Mouse (Mus musculus): Measurements from ENCODE around the gene Oser1.

Oser1 gene

DNA sequence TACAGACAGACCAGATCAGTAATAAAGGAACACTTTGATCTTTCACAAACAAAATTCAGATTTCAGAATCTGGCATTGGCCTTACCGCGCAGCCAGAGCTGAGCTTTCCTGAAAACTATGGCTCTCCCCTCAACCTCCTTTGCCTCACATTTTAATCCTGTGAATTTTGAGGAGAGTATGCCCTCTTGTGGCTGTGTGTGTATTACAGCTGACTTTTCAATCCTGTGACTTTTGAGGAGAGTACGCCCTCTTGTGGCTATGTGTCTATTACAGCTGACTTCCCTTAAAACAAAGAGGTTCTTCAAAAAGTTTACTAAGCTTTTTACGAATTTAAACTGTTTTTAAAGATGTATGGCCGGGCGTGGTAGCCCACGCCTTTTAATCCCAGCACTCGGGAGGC, 23.3 kb downstream of the Oser1 start:
- peak; percentile 37 for DNase-seq (ENCODE audit: low spot score)

DNA sequence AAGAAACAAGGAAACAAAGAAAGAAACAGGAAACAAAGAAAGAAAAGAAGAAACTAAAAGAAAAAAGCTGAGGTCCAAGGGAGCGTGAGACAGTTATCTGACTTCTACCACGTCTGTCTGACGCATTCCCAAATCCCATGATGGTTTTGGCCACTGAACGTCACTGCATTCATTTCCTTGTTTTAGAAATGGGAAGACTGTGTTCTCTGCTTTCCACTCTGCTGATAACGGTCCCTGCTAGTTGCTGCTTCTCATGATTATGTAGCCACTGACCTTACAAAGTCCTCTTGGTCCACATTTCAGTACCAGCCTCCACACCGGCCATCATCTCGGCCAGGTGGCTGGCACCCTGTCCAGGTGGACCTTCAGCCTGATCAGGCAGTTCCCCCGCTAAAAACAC, 25.3 kb downstream of the Oser1 start:
- DNase-seq (ENCODE audit: low spot score) = no peak

DNA sequence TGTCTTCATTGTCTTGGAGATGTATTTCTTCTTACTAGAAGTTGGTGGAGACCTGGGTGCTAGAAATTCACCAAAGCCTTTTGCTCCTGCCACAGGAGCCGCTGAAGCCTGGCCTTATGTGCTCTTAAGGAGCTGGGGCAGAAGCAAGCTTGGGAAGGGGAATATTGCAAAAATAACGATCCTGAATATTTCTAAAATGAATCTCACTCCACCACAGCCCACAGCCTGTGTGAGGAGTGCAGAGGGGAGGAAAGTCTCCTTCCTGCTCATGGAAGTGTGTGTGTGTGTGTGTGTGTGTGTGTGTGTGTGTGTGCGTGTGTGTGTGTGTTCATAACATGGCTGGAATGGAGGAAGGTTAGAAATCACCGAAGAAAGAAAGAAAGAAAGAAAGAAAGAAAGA, 25.7 kb downstream of the Oser1 start:
- DNase-seq (ENCODE audit: low spot score) = no peak

DNA sequence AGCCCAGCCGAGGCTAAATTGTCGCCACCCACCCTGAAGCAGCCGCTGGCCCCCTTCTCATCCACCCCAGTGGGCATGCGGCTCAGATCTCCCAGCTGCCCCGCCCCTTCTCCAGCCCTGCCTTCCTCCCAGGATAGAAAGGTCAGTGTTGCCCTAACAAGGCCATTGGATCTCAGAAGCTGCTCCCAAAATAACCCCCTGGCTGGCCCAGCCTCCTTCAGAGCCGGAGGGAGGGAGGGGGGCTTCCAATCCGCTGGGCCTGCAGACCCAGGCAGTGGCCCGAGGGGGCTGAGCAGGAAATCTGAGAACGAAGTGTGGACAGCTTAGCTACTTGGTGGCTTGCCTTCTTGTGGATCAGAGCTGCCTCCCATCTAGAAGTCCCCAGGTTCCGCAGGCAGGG, 26.6 kb downstream of the Oser1 start, which contains the start of gene Jph2:
Gene Jph2 (minus strand): TSS at position 89 of the 400 bp plus-strand sequence.
- DNase-seq (ENCODE audit: low spot score) = peak; percentile 45

DNA sequence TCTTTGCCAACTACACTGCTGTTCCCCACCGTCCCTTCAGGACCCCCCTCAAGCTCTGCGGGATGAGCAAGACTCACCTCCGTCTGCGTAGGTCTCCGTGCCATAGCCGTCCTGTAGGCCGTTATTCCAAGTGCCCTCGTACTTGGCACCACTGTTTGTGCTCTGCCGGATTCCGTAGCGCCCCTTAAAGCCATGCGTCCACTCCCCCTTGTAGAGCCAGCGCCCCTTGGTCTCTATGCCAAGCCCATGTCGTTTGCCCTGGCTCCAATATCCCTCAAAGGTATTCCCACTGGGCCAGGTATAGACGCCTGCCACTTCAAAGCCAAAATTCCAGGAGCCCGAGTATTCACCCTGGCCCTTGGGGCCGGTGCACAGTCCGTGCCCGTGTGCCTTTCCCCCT, 27.4 kb downstream of the Oser1 start:
- no peak for DNase-seq (ENCODE audit: low spot score)

DNA sequence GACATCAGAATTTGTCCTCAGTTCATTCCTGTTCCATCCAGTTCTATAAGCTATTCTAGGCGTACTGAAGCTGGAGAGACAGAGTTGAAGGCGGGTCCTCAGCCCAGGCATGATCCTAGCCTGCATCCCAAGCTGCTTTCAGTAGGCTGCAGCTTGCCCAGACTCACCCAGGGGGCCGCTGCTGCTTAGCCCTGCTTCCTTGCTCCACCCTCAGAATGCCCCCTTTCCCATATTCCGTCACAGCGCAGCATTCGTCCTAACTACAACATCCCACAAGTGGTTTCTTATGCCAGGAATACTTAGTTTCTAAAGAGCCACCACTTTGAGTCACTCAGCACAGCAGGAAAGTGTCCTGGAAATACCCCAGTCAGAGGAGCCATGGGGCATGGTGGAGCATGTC, 29.5 kb downstream of the Oser1 start:
- no peak for DNase-seq (ENCODE audit: low spot score)

DNA sequence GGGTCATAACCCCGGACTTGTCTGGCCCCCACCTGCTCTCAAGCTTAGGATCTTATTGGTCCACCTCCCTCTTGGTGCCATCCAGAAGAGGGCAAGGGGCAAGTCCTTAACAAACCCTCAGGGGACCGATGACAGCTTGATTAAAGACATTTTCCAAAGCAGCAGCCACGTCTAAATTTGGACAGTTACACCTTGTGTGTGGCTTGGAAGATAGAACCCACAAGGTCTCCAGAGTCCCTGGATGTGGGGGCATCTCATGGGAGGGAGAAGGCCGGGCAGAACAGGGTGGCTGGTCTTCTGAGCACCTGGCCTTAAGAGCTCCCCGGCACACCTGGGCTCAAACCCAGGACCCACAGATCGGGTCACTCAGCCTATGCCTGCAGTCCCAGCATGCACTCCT, 30.5 kb downstream of the Oser1 start:
- DNase-seq (ENCODE audit: low spot score) = no peak

DNA sequence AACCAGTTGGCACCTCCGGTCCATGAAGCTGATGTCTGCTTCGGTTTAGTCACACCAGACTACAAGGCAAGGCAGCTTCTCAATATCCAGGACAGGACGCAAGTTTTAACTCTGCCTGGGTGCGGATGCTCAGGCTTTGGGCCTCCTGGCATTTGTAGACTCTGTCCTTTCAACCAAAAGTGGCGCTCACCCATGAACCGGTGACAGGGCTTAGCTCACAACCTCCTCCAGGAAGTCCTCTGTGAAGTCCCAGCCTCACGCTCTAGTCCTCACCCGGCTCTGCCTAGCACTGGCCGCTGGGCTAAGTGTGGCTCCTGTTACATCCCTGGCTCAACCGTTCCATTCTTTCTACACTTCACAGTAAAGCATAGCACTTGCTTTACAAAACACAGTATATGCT, 31.3 kb downstream of the Oser1 start:
- DNase-seq (ENCODE audit: low spot score) = no peak

DNA sequence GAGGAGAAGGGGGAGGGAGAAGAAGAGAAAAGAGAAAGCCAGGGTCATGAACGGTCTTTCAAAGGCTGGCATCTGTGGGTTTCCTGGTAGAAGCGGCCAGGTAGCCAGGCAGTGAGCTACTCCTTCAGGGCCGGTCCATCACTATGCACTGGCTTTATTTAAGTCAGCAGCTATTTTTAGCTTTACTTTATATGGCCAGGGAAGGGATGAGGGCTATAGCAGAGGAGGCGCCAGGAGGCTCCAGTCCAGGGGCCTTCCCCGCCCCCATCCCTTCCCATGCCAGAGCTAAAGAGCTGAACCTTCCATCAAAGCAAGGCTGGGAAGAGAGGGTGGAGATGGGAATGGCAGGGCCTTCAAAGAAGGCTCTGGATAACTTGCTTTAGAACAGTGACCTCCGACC, 32.1 kb downstream of the Oser1 start:
- DNase-seq (ENCODE audit: low spot score) = no peak

DNA sequence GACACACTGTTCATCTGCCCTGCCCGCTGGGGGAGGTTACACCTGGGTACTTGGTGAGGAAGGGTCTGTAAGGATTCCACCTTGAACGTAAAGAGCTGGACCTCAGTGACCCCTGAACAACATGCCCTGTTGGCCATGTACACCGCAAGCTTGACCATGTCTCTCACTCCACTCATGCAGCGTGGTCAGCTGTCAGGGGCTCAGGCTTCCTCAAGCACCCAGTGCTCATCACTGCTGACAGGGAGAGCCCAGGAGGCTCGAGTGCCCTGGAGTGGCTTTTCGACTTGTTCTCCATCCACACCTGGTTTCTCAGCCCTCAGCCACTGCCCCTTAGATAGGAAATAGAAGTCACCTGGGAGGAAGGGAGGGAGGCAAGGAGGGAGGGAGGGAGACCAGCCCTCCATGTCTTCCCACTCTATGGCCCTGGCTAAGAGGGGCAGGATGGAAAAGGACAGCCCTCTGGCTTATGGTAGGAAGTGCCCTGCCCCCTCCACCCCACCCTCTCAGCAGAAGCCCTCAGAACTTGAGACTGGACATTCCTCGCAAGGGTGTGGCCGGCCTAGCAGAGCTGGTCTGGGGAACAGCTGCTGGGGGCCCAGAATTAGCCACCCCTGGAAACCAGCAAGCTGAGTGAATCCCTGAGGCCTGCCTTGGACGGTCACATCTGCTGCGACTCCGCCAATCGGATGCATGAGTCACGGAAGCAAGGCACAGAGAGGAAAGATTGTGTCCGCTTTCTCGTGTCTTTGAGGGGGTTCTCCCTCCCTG, 37.9 kb downstream of the Oser1 start:
- DNase-seq (ENCODE audit: low spot score) = no peak

DNA sequence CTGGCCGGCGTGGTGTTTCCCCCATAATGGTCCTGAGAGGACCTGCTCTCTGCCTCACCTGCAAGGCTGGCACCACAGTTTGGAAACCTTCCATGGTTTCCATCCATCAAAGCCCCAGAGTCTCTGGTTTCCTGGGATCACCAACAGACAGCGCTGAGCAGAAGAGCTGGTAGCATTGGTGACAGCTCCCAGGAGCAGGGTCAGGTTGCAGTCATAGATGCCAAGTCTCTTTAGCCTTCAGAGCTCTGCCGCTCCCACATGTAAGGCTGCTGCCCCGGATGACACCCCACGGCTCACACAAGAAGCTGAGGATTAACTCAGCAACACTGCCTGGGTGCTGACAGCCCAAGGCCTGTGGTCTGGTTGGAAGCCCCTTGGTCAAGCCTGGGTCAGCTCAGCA, 39.4 kb downstream of the Oser1 start:
- no peak for DNase-seq (ENCODE audit: low spot score)

DNA sequence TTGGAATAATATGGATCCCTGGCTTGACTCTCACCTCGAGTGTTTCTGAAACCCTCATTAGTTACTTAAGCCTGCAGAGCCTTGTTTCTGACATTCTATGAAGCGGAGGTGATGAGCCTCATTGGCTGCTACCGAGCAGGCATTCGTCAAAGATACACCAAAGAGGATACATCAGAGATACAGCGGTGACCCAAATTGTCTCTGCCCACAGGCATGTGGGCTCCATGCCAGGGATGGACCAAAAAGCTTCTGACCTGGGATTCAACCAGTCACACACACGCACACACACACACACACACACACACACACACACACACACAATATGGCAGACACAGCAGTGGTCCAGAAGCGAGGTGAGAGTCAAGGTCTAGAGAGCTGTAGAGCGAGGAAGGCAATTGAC, 43.3 kb downstream of the Oser1 start:
- DNase-seq (ENCODE audit: low spot score) = no peak

DNA sequence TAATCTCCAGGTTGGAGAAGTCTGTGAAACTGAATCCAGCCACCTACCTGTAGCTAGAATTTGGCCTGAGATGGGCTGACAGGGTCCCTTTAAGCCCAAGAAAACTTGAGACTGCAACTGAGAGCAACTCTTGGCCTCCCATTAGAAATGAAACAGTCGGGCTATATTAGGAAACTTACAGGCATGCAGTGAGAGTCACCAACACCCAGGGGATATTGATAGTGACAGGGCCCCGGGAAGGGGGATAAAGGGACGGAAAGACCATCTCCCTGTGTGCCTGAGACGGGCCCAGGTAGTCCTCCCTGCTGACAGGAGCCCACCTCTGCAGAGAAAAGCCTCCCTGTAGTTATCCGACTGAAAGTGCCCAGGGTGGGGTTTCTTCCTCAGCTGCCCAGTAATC, 45.1 kb downstream of the Oser1 start:
- DNase-seq (ENCODE audit: low spot score) = no peak

DNA sequence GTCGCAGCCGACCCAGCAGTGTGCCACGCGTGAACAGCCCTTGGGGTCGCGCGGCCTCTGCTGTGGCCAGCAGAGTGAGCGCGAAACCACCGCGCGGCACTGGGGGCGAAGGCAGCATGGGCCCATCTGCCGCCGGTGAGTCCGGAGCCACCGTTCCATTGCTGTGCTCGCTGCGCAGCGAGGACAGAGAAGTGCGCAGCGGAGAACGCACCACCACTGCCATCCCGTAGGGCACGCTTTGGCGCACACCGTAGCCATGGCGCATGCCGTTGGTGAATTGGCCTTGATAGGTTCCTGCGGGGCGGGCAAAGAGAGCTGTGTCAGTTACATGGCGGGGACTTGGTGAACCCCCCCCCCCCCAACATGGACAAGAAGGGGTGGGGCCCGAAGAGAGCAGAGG, 48.4 kb downstream of the Oser1 start:
- no peak for DNase-seq (ENCODE audit: low spot score)

DNA sequence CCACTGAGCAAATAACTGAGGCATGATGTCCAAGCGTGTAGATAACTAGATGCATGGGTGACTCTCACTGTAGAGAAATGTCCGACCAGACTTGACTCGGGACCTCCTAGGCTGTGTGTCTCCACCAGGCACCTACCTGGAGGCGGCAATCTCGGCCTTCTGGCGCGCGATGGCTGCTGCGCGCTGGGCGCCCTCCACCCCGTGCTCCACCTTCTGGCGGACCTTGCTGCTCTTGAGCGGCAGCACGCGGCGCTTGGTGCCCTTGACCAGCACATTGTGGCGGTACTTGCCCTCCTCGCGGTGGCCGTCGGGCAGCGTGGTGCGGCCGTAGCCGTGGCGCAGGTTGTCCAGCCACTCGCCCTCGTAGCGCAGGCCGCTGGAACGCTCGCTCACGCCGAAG, 49.0 kb downstream of the Oser1 start:
- no peak for DNase-seq (ENCODE audit: low spot score)

DNA sequence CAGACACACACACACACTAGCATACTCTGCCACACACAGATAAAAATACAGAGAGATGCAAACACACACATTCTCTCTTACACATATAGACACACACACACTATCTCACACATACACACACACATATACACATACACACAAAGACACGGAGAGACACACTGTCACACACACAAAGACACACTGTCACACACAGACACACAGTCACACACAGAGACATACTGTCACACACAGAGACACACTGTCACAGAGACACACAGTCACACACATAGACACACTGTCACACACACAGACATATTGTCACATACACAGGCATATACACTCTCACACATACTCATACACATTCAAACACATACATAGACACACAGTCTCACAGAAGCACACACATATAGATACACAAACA, 51.9 kb downstream of the Oser1 start:
- no peak for DNase-seq (ENCODE audit: low spot score)

DNA sequence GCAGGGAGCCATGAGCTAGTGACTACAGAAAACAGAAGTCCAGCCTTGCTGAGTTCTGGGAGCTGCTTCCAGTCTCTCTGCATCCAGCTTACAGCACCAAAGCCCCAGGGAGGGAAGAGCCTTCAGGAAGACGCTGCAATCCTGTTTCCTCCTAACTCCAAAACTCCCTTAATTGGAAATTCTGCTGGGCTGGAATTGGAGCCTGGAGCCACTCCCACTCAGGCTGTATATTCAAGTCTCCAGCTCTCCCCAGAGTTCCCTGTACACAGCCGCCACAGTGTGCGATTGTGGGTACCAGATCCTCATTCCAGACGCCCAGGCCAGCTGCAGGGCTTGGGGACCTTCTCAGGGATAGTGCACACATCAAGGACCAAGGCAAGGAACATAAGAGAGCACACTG, 54.3 kb downstream of the Oser1 start:
- no peak for DNase-seq (ENCODE audit: low spot score)

DNA sequence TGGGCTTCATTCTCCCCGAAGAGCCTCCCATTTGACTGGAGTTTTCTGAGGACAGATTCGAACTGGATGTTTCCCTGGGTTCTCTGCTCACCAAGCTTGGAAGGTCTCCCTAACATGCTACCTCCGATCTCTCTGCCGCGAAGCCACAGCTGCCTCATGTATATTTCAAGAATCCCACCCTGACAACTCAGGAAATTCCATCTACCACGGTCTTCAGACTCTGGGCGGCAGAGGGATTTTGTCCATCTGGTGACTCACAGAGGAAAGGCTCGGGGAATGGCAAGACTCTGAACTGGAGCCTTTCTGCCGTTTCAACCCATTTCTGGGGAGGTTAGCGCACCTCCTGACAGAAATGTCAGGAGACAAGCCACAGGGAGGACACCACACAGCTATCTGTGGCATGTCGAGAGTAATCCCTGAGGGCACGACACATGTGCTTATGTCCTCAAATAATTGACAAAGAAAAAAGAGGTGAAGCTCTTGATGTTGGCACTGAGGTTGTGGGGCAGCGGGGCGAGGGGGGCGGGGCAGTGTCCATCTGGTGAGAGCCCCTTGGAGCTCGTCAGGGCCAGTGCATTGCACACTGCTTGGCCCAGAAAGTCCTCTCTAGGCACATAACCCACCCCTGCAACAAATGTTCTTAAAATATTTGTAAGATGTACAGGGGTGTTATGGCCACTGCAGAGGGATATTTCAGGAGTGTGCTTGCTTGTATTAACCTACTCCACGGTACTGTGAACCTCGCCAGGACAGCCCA, 59.5 kb downstream of the Oser1 start:
- DNase-seq (ENCODE audit: low spot score) = no peak

DNA sequence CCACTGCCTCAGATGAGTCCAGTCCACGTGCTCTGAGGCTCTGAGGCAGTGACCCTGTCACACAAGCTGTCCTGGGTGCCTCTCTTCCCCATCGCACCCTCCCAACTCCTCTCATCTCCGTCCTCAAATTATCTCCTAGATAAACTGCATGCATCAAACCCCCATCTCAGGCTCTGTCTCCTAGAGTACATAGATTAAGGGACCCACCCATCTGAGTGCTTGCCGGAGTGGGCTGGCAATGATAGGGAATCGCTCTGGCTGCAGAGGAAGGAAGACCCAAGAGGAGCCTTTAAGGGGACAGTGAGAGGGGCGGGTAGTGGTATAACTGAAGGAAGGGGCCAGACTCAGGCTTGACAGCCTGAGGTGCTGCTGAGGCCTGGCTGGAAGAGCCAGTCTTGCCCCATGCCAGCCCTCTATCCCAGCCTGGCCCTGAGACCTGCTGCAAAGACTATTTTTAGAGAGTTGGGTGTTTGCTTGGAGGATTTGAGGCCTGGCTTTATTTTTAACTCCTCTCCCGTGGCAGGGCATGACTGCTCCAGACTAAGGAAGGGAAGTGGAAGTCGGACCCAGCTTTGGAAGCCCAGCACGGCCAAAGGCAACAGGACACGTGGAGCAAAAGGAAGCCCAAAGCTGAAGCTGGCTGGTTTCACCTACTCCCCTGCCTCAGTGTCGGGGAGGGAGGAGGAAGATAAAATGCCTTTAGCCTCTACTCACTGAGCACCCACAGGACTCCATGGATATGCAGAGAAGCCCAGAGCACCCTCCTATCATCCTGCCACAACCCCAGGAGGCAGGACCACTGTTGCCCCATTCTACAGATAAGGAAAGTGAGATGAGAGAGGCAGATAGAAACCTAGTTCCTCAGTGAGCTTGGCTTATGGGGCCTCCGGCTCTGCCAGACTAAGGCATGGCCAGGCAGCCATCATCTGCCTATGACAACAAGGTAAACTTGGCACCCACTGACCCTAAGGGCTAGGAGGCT, 61.3 kb downstream of the Oser1 start:
- no peak for DNase-seq (ENCODE audit: low spot score)

DNA sequence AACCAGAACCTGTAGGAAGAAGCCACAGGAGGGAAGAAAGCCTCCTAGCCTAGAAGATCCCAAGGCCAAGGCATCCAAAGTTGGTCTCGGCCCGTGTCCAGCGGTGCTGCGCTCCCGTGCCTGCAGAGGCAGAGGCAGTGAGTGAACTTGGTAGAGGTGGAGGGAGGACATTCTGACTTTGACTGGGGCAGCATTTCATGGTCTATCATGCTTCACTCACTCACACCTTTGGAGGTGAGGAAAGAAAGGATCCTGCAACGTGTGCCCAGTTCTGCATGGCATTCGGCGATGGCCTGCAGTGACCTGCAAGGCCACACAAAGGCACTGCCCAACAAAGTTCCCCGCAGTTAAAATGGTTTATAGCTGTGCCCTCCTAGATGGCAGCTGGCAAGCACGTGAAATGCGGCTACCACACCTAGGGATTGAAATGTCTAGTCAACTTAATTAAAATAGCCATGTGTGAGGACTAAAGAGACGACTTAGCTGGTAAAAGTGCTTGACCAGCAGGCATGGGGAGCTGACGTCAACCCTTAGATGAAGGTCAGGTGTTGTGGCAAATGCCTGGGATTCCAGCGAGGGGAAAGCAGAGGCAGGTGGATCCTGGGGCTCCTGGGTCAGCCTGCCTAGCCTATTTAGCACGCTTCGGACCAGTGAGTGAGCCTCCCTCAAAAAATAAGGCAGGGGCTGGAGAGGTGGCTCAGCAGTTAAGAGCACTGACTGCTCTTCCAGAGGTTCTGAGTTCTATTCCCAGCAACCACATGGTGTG, 63.5 kb downstream of the Oser1 start:
- no peak for DNase-seq (ENCODE audit: low spot score)

DNA sequence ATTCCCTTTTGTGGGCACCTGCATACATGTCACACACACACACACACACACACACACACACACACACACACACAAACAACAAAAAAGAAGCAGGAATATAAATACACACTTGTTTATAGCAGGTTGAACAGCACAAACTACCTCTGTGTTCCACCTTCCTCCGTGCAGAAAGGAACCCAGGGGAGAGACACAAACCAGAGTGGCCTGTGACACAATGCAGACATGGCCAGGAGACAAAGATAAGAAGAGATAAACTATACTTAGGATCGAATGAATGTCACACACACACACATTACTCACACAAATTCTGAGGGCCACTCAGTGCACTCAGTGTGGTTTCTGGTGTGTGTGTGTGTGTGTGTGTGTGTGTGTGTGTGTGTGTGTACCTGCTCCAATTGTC, 65.2 kb downstream of the Oser1 start:
- no peak for DNase-seq (ENCODE audit: low spot score)

DNA sequence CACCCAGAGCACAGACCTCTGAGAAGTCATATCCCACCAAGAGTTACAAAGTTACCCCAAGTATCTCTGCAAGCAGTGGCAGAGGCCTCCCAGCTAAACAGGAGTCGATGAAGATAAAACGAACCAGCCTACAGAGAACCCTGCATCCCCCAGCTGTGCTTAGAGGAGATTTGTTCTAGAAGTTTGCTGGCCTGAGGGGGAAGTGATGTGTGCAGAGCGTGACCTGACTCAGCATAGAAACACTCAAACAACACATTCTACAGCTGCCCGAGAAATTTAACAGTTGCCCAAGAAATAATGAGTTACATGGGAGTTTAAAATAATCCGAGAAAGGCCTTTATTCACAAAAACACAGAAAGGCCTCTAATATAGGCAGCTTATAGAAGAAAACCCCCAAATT, 65.8 kb downstream of the Oser1 start:
- no peak for DNase-seq (ENCODE audit: low spot score)
